Mouse (Mus musculus) ZHBTc4 (cell line): ENCODE measurements around the gene Tmem132a.

Experiments
- DNase-seq: peaks from one replicate; pipeline ENCODE4 v3.0.0-alpha.2; 2011; ENCODE audit warnings: low read depth, low spot score

The Tmem132a gene

DNA sequence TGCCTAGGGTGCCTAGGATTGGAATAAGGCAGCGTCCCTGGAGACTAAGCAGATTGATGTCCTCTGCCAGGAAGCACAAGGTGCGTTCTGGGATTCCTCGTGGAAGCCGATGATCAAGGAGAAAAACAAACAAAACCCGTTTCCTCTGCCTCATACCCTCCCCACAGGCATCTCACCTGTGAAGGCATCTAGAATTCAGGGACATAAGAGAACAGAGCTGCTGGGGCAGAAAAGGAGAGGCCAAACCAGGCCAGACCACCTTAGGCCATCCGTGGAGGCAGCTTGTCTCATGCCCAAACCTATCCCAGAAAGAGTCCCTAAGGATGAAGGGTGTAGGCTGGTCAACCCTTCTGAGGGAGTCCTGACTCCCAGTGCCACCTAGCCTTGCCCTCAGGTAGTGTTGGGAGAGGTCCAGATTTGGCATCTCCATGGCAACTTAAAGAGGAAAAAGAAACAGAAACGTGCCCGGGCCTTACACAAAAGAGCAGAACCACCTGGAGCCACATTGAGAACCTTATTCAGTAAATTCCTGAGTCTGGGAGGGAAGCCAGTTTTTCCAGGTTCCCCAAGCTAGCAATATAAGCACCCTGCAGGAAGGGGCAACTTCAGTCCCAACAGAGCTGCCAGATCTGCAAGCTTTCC lies at the start of gene Tmem132a:
Tmem132a (minus strand) TSS at position 55 of the 642 bp plus-strand sequence.
- no peak for DNase-seq

GRCm38 (mm10) chr19:10918321-10918991 lies 48.7 kb upstream of the Tmem132a start:
- DNase-seq: no peak

- DNase-seq: no peak
Measured at GRCm38 (mm10) chr19:10916506-10916905, 46.8 kb upstream of the Tmem132a start.

DNA sequence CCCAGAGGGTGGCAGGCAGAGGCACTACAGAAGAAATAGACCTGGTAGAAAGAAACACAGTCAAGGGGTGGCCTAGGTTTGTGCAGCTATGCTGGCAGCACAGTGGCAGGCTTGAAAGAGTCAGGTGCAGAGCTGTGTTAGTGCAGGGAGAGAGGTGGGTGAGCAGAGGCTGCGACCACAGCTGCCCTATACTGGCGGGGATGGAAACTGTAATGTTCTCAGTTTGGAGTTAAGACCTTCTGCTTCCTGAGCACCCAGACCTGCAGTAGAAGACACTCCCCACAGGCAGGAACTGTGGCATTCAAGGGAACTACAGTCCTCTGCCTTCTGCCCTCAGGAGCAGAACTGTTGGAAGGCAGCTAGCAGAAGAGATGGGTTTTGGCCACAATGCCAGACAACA lies 45.1 kb upstream of the Tmem132a start:
- no peak for DNase-seq

GRCm38 (mm10) chr19:10914291-10914690 lies 44.6 kb upstream of the Tmem132a start:
- no peak for DNase-seq

DNA sequence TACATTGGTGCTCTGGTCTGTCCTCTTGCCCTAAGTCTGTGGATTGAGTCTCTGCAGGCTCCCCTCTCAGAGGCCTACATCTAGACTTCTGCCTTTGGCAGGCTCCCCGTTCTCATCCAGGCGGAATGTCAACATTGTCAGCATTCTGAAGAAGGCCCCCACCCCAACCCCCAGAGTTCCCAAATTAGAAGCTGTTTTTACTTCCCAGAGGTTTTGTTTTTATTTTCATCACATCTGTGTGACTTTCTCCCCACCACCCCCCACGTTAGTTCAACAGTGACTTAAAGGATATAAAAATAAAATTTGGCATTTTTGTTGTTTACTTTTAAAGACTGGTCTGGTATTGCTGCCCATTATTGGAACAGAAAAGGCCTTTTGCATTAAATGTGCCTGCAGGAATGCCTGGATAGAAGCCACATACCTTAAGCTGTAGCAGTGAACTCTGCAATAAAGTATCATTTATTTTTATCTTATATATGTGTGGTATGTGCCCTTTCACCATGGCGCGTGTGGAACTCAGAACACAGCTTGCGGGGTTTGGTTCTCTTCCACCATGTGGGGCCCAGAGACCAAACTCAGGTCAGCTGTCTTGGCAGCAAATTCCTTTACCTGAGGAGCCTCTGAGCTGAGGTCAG lies 39.5 kb upstream of the Tmem132a start:
- no peak for DNase-seq

DNA sequence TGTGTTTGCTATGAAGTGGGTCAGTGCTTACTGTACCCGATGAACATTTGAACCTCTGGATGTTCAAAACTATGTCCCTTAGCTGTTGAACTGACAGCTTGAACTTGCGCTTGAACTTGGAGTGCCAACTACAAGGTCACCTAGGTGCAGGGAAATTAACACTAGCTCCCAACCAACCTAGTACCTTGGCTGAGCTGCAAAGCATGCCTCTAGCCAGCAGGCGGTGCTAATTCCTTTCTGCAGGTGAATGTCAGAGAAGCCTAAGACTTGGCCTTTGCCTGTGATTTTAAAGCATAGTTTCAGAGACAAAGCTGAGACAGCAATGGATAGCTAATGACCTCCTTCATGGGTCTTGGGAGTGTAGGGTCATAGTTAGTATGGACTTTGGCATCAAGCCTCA lies 38.2 kb upstream of the Tmem132a start:
- peak; percentile 69 for DNase-seq

- no peak for DNase-seq
Measured at GRCm38 (mm10) chr19:10905728-10906000, 35.9 kb upstream of the Tmem132a start.

DNA sequence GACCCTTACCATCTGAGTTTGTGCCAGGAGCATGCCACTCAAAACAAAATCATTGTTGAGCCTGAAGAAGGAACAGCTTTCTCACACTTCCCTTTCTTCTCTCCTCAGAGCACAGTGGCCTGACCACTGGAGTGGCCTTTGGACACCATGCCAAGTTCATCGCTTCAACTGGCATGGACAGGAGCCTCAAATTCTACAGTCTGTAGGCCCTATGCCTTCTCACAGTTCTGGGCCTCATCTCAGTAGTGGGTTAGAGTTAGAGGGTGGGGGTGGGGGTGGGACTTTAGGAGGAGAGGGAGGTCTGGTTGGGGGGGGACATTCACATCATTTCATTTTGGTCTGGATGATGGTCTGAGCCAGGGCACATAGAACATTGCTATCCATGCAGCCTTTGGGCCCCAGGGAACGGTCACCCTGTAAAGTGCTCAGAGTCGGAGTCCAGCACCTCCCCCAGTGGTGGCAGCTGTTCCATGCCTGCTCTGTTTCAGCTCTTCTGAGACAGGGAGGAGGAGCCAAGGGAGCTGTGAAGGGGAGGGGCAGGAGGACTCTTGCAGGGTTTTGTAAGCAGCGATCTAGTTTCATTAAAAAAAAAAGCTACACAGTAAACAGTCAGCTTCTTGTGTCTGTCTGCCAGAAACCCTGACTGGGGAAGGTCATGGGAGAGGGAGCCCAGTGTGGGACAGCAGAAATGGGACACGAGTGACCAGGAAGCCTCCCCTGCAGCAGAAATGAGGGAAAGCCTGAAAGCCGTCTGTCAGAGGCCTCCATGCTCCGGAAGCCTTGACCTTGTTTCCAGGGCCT lies 35.4 kb upstream of the Tmem132a start:
- peak; percentile 65 for DNase-seq

- DNase-seq: no peak
Measured at GRCm38 (mm10) chr19:10904512-10904911, 34.8 kb upstream of the Tmem132a start.

- no peak for DNase-seq
Measured at GRCm38 (mm10) chr19:10901046-10901445, 31.3 kb upstream of the Tmem132a start.

- DNase-seq: no peak
Measured at GRCm38 (mm10) chr19:10900315-10900714, 30.6 kb upstream of the Tmem132a start.

- DNase-seq: no peak
Measured at GRCm38 (mm10) chr19:10897491-10897890, 27.8 kb upstream of the Tmem132a start.

GRCm38 (mm10) chr19:10896849-10897248 lies 27.1 kb upstream of the Tmem132a start:
- DNase-seq: no peak

DNA sequence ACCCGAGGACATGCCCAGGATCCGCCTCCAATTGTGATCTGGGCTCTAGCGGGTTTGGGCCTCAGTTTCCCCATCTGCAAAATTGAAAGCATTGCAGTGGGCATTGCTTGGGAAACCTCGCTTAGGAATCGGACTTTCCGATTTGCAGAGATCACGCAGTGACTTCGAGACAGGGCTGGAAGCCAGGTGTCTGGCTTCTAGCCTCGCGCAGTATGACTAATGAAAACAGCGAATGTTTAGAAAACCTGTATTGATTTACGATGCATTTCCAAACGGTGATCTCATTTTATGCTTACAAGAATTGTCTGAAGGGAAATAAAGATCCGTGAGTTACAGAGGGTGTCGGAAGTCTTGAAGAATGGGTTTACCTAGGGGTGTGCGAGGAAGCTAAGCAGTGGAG lies 26.0 kb upstream of the Tmem132a start:
- no peak for DNase-seq

DNA sequence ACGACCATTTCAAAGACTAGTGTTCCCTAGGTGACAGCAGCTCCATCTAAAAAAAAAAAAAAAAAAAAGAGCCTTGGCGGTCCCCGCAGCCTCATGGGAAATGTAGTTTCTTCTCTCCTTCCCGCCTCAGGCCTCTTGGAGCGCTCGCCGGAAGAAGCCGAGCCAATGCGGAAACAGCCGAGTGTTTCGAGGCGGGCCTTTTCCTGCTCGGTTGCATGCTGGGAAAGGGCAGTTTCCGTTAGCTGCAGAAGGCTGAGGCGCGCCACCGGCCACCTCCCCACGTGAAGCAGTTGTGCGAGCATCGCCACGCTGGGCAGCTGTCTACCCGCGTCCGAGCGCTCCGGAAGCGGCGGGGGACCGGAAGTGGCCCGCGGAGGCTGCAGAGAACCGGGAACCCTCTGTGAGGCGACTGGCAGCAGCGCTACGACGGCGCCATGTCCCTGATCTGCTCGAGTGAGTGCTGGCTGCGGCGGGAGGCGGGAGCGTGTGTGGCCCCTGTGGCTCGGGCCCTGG lies 25.3 kb upstream of the Tmem132a start, which contains the start of gene Prpf19:
Prpf19 (plus strand) TSS at position 216 of the 513 bp plus-strand sequence.
- peak; percentile 98 for DNase-seq

GRCm38 (mm10) chr19:10892201-10892600 lies 22.5 kb upstream of the Tmem132a start:
- DNase-seq: no peak

DNA sequence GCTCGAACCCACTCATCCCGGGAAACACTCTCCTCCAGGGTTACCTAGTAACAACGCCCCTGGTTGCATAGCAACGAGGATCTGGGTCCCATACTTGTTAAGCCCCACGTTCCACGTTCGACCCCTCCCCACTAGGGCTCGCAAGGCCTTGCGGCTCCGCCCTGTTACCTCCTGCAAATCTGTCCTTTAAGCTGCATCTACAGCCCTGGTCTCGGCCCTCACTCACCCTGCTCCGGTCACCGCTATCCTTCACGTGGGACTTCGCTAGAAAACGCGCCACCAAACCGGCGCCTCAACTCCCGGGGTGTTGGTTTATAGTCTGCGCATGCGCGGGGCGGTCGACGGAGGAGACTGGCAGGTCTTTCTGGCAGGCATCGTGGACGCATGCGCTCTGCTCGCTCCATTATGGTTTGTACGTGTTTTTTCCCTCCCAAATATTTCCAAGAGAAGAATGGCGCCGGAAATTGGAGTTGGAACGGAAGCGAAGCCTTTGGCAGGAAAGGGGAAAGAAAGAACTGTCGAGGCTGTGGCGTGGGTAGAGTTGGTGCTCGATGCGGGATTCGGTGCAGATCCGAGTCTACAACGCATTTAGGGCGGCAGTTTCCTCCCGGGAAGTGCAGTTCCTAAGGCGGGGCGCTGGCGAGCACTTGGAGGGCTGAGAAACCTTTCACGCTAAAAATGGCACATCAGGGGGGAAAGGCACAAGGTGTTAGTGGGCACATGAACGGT lies 11.8 kb upstream of the Tmem132a start, which contains the start of gene Tmem109:
Tmem109 (minus strand) TSS at position 576 of the 729 bp plus-strand sequence.
- peak; percentile 96 for DNase-seq

GRCm38 (mm10) chr19:10880975-10881425 lies 11.3 kb upstream of the Tmem132a start:
- DNase-seq: no peak

- peak; percentile 39 for DNase-seq
Measured at GRCm38 (mm10) chr19:10880085-10880974, 10.6 kb upstream of the Tmem132a start.
